Mouse (Mus musculus) adipocyte (in vitro differentiated cells): ENCODE data around the gene Suds3.

Experiments
- DNase-seq: peaks from one replicate; pipeline ENCODE4 v3.0.0-alpha.2; 2016; ENCODE audit warnings: low spot score

Suds3 gene

DNA sequence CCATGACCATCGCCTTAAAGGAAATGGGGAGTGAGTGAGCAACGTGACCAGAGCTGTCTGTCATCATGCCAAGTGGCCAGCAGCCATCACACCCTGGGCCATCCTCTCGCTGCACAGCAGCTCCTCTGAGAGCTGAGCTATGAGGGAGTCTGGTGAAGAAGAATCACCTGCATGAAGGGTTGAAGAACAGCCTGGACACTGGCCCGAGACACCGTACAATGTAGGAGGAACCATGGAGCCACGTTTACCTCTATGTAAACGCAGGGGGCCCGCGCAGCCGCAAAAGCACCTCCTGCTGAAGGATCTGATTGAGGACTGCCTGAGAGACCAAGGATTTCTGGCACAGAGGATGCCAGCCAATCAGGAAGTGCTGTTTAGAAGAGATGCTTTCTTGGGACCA lies 70.8 kb downstream of the Suds3 start:
- peak; percentile 8 for DNase-seq

GRCm38 (mm10) chr5:117042661-117043060 lies 73.3 kb downstream of the Suds3 start:
- no peak for DNase-seq
